Mouse (Mus musculus) embryonic facial prominence, embryonic 12.5 days (tissue): Measurements from ENCODE around the gene Prdm9. TPM values are rescaled to one million over a fixed set of nuclear protein-coding genes. Genes with fewer than 3 reads are reported as not detected.

Source experiments
- ATAC-seq: fragments of 200-750 bp; cut with Nextera tagmentation; 2 replicates; pipeline ENCODE4 v1.8.0; 2017; ENCODE audit not compliant: insufficient number of reproducible peaks, insufficient read depth, low FRiP score, low TSS enrichment
- H3K27ac ChIP-seq: fragments of 300-500 bp; sonication (generic); 2 replicates; pipeline ENCODE4 v1.5.1; 2016; ENCODE audit warnings: mild to moderate bottlenecking
- H3K27me3 ChIP-seq: fragments of 300-500 bp; sonication (generic); 2 replicates; pipeline ENCODE4 v1.6.1; 2016; ENCODE audit warnings: mild to moderate bottlenecking, moderate library complexity
- H3K36me3 ChIP-seq: fragments of 300-500 bp; sonication (generic); 2 replicates; pipeline ENCODE4 v1.6.1; 2016; ENCODE audit warnings: mild to moderate bottlenecking
- H3K4me1 ChIP-seq: fragments of 300-500 bp; sonication (generic); 2 replicates; pipeline ENCODE4 v1.6.1; 2016
- H3K4me2 ChIP-seq: fragments of 300-500 bp; sonication (generic); replicated peaks from 2 replicates; pipeline ENCODE4 v1.6.1; 2016; ENCODE audit warnings: mild to moderate bottlenecking, moderate library complexity
- H3K4me3 ChIP-seq: fragments of 300-500 bp; sonication (generic); 2 replicates; pipeline ENCODE4 v1.5.1; 2016; ENCODE audit warnings: mild to moderate bottlenecking
- H3K9ac ChIP-seq: fragments of 300-500 bp; sonication (generic); 2 replicates; pipeline ENCODE4 v1.6.1; 2016; ENCODE audit warnings: mild to moderate bottlenecking, moderate library complexity
- H3K9me3 ChIP-seq: fragments of 300-500 bp; sonication (generic); 2 replicates; pipeline ENCODE4 v1.6.1; 2016; ENCODE audit warnings: mild to moderate bottlenecking, moderate library complexity
- WGBS: fragments of 180-500 bp; shearing (Covaris S2); methylation state at CpG from one replicate; pipeline ENCODE4 v1.1.7; 2016; 5-methylcytosine and 5-hydroxymethylcytosine counted together
- polyA plus RNA-seq: library from polyadenylated mRNA; unstranded; fragments of >200 nt; fragmentation: Nextera tagmentation; extraction: Ambion mirVana; gene quantifications from 2 replicates; pipeline ENCODE4 v1.2.1, GENCODE M21; 2016

The Prdm9 gene
- polyA plus RNA-seq, result 1.7 and 2.1 TPM in 2 replicates

DNA sequence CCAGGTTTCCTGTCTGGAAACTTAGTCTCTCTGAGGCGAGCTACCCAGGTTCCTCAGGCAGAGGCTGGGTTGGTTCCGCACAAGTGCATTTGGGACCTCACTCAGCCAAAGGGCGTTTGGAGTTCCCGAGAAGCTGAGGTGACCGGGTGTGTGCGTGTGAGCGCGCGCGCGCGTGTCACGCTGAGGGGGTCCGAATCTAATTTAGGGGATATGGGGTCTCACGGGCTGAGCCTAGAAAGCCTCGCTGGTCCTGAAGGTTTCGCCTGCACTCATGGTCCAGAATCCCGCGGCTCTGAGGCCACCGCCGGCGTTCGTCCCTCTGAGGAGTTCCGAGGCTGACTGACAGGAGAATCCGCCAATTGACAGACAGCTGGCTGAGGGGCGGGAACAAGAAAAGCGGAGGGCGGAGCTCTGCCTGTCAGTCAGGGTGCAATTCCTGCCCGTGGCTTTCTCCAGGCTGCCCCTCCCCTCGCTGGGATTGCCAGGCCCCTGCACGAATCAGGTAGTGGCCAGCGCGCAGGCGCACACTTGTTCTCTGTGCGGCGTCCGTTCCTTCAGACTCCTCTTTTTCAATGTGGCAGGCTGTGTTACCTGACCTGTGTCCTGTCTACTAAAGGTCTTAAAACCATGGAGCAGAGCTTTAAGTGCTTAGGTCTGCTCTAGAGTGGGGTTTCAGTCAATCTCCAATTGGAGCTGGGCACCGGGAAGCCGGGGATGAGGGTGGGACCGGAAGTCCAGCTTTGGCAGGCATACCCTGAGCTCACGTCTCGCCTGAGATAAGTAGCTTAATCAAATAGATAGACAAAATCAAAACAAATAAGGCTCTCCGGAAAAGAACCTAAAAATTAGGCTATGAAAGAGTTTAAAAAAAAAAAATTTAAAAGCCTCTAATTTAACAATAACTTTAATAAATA, at the start of gene Prdm9:
Gene Prdm9, minus strand, starts transcription at position 341 of the 914 bp plus-strand sequence.
- H3K9ac ChIP-seq, result peak within 1 kb of the TSS; percentile 62
- ATAC-seq, result peak; percentile 99
- H3K27ac ChIP-seq, result peak within 1 kb of the TSS; percentile 93
- H3K4me1 ChIP-seq, result no peaks in the 10 kb centered on the region
- H3K4me2 ChIP-seq, result peak within 1 kb of the TSS; percentile 80
- H3K27me3 ChIP-seq, result no peaks in the 10 kb centered on the region
- no peaks in the 10 kb centered on the region for H3K9me3 ChIP-seq
- H3K4me3 ChIP-seq, result peak within 1 kb of the TSS; percentile 65
- H3K36me3 ChIP-seq, result no peaks in the 10 kb centered on the region
- under 1% methylated on average over 43 of the region's 43 CpGs for WGBS

DNA sequence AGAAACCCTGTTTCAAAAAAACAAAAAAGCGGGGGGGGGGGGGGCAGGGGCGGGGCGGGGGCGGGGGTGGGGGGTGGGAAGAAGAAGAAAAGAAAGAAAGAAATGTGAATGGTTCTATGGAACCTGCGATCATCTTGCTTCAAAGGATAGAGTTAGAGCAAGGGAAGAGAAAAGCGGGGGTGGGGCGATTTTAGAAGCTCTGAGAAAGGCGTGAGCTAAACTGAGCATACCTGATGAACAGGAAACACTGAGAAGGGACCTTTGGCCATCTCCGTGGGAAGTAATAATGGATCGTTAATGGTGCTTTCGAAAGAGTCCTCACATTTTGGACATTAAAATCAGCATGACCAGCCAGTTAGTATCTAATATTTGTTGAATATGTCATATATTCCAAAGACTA, 35.3 kb upstream of the Prdm9 start:
- WGBS, result 88% methylated on average over 7 of the region's 11 CpGs
- Histone ChIP-seq H3K36me3 (no peaks in the 10 kb centered on the region), H3K4me2 (no peak overlapping the region), H3K4me1 (no peaks in the 10 kb centered on the region), H3K9me3 (no peaks in the 10 kb centered on the region), H3K27ac (no peak overlapping the region), H3K9ac (no peak overlapping the region), H3K27me3 (no peaks in the 10 kb centered on the region), H3K4me3 (no peak overlapping the region)
- no peak for ATAC-seq

DNA sequence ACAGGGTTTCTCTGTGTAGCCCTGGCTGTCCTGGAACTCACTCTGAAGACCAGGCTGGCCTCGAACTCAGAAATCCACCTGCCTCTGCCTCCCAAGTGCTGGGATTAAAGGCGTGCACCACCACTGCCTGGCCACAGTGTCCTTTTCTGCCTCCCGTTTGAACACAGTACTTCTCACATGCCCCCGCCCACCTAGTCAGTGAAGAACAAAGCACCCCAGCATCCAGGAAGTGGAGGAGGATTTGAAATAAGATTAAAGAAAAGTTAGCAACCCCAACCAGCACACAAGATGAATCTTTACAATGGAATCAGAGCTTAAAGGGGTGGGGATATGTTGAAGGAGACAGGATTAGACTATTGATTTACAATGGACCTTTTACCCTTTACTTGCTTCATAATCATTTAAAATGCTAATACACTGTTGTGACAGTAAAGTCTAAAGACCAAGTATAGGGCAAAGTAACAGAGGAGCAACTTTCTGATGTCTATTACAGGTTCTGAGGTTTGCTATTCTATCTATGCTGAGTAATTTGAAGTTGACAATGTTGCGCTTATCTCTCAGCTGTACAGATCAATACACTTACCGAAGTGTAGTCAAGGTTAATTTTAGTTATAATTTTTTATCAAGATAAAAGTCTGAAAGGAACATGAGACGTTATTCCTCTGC, 27.2 kb upstream of the Prdm9 start:
- no peaks in the 10 kb centered on the region for H3K4me1 ChIP-seq
- H3K27ac ChIP-seq, result no peak overlapping the region
- no peak overlapping the region for H3K9ac ChIP-seq
- no peak overlapping the region for H3K4me2 ChIP-seq
- no peaks in the 10 kb centered on the region for H3K27me3 ChIP-seq
- no peaks in the 10 kb centered on the region for H3K36me3 ChIP-seq
- no peak overlapping the region for H3K4me3 ChIP-seq
- no peak for ATAC-seq
- H3K9me3 ChIP-seq, result no peaks in the 10 kb centered on the region
- WGBS, result 79% methylated on average over 7 of the region's 7 CpGs

DNA sequence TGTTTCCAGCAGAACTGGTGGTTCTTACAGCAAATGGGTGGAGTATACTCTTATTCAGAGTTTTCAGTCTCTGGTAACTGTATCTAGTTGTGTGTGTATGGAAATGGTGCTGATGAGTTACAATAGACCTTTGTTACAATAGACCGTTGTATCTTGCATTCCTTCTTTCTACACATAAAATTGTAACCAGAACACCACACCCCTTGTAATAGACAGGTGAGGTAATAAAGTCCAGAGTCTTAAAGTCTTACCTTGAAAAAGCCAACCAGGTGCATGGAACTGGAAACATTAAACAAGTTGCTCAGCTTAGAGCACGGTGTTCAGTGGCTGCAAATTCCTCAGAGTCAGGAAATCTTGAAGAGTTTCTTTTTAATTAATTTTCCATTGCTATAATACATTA, 24.0 kb upstream of the Prdm9 start:
- no peak for ATAC-seq
- H3K4me2 ChIP-seq, result no peak overlapping the region
- no peaks in the 10 kb centered on the region for H3K9me3 ChIP-seq
- no peak overlapping the region for H3K4me3 ChIP-seq
- no peaks in the 10 kb centered on the region for H3K36me3 ChIP-seq
- H3K4me1 ChIP-seq, result no peaks in the 10 kb centered on the region
- H3K9ac ChIP-seq, result no peak overlapping the region
- H3K27ac ChIP-seq, result no peak overlapping the region
- no peaks in the 10 kb centered on the region for H3K27me3 ChIP-seq
- WGBS, result 77% methylated on average over 2 of the region's 2 CpGs

DNA sequence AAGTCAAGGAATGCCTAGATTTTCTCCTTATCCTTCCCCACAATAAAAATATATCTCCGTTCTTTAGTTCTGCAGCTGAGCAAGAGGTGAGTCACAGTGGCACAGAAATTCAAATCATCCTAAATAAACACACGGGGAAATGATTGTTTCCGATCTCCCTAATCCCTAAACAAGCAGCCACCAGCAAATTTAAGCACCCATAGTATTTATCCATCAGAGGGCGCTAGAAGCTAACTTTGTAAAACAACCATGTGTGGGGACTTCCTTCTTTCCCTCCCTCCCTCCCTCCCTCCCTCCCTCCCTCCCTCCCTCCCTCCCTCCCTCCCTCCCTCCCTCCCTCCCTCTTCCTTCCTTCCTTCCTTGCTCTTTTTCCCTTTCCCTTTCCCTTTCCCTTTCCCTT, 21.5 kb upstream of the Prdm9 start:
- H3K4me3 ChIP-seq, result no peak overlapping the region
- WGBS, result 41% methylated on average over 4 of the region's 4 CpGs
- no peak for ATAC-seq
- no peak overlapping the region for H3K4me2 ChIP-seq
- no peaks in the 10 kb centered on the region for H3K36me3 ChIP-seq
- no peaks in the 10 kb centered on the region for H3K27me3 ChIP-seq
- H3K9ac ChIP-seq, result no peak overlapping the region
- no peaks in the 10 kb centered on the region for H3K4me1 ChIP-seq
- H3K9me3 ChIP-seq, result no peaks in the 10 kb centered on the region
- no peak overlapping the region for H3K27ac ChIP-seq

DNA sequence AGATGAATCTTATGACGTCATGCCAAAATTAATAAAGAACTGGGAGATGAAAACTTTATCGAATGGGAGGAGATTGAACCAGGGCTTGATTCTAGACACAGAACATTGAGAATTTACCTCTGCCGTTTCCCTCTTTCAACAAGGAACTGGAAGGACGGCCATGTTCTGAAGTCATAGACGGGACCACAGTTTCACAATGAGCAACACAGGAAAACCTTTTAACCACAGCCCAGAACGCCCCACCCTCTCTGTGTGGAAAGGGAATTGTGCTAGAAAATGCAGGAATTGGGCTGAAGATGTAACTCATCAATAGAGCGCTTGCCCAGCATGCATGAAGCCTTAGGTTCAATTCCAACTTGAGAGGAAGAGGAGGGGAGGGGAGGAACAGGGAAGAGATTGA, 18.9 kb upstream of the Prdm9 start:
- Histone ChIP-seq H3K27me3 (peaks cover 6% of the 10 kb centered on the region), H3K27ac (no peak overlapping the region), H3K9ac (no peak overlapping the region), H3K9me3 (no peaks in the 10 kb centered on the region), H3K36me3 (no peaks in the 10 kb centered on the region), H3K4me1 (no peaks in the 10 kb centered on the region), H3K4me2 (no peak overlapping the region), H3K4me3 (no peak overlapping the region)
- 80% methylated on average over 7 of the region's 7 CpGs for WGBS
- ATAC-seq, result no peak

DNA sequence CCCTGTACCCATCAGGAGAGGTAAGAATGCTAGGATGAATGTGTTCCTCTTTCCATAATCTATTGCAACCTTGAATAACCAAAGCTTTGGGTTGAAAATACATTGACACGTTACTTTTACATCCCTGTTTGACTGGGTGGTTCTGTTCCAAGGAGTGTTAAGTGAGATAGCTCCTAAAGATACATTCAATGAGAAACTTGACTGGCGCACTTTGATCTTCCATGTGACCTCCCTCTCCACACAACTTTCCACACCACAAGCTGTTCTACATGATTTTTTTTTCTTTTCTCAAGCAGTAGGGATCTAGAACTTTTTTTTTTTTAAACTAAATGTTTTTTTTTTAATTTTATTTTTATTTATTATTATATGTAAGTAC, 15.9 kb upstream of the Prdm9 start:
- Histone ChIP-seq H3K9ac (no peak overlapping the region), H3K27ac (no peak overlapping the region), H3K4me3 (no peak overlapping the region), H3K36me3 (no peaks in the 10 kb centered on the region), H3K4me2 (no peak overlapping the region), H3K27me3 (peaks cover 24% of the 10 kb centered on the region), H3K4me1 (no peaks in the 10 kb centered on the region), H3K9me3 (no peaks in the 10 kb centered on the region)
- 90% methylated on average over 2 of the region's 2 CpGs for WGBS
- no peak for ATAC-seq

DNA sequence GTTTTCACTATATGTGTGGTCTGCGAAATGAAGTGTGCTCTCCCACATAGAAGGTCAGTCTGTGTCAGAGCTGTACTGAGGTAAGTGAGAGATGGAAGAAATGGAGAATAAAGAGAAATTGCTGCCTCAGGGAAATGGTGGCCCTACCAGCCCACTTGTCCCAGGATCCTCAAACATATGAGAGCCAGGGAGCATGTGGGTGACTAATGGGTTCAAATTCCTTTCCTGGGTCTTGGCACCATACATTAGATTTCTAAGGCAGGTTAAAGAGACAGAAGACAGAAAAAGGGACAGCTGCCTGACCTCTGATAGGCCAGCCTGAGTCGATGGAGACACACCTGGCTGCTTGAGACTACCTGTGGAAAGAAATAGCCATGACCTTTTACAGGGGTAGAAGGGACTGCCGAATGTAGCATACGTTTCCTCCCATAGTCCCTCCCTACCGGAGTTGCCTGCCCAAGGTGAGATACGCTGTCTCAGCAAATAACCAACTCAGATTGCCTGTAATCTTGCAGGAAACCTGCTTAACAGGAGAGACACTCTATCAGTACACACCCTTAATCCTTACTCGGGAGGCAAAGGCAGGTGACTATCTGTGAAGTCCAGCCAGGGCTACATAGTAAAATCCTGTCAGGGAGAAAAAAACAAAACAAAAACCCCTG, 15.4 kb upstream of the Prdm9 start:
- H3K4me3 ChIP-seq, result no peak overlapping the region
- WGBS, result 84% methylated on average over 7 of the region's 7 CpGs
- no peak for ATAC-seq
- no peaks in the 10 kb centered on the region for H3K9me3 ChIP-seq
- no peaks in the 10 kb centered on the region for H3K36me3 ChIP-seq
- H3K27me3 ChIP-seq, result peaks cover 25% of the 10 kb centered on the region
- no peak overlapping the region for H3K9ac ChIP-seq
- no peak overlapping the region for H3K27ac ChIP-seq
- H3K4me1 ChIP-seq, result no peaks in the 10 kb centered on the region
- H3K4me2 ChIP-seq, result no peak overlapping the region

DNA sequence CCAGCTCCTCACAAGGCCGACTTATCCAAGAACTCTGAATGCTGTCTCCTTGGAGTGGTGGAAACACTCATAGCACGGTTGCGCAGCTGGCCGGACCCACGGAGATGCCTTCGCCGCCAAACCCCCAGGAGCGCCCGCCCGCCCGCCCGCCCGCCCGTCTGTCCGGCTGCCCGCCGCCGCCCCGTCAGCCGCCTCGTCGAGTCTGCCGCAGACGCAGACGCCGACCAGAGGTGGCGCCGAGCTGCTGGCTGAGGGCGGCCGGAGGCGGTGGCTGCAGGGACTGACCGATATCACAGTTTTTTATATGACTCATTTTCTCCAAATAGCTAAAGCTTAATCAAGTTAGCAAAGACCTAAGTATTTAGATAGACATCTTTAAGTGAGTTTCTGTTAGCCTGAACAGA, 13.1 kb upstream of the Prdm9 start:
- peaks cover 25% of the 10 kb centered on the region for H3K27me3 ChIP-seq
- H3K9ac ChIP-seq, result peak overlapping the region; percentile 30; the same call in 1 of the 2 replicates
- no peaks in the 10 kb centered on the region for H3K36me3 ChIP-seq
- peak overlapping the region; percentile 53 for H3K4me2 ChIP-seq
- H3K27ac ChIP-seq, result no peak overlapping the region
- H3K4me1 ChIP-seq, result no peaks in the 10 kb centered on the region
- H3K9me3 ChIP-seq, result no peaks in the 10 kb centered on the region
- under 1% methylated on average over 29 of the region's 32 CpGs for WGBS
- H3K4me3 ChIP-seq, result peak overlapping the region; percentile 33
- ATAC-seq, result no peak

DNA sequence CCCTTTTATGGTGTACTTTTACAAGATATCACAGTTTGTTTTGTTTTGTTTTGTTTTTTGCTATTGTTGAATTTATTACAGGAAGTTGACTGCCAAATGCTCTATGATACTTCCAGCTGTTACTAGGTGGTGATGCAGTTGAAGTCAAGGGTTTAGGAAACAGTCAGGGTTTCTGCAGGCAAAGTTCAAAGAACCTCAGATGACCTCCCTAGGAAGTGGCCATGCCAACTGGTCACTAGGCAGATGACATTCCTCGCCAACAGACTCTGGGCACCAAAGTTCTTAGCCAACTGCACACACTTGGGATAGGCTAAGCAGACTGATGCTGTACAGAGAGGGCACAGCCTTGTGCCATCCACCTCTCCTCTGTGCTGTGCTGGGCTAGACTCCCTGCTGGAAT, 10.9 kb upstream of the Prdm9 start:
- 60% methylated on average over 1 of the region's 1 CpGs for WGBS

DNA sequence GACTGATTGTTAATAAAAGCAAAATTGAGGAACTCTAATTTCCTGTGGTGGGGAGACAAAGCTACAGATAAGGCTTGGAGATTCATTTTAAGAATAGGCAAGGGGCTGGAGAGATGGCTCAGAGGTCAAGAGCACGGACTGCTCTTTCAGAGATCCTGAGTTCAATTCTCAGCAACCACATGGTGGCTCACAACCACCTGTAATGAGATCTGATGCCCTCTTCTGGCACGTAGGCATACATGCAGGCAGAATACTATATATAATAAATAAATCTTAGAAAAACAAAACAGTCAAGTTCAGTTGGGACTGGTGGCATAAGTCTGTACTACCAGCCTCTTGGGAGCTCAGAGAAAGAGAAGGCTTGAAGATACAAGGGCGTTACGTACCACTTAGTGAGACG, 2.8 kb upstream of the Prdm9 start:
- Histone ChIP-seq H3K9ac (no peak overlapping the region), H3K36me3 (no peaks in the 10 kb centered on the region), H3K27me3 (no peaks in the 10 kb centered on the region), H3K4me1 (no peaks in the 10 kb centered on the region), H3K4me2 (no peak overlapping the region), H3K4me3 (no peak overlapping the region), H3K9me3 (no peaks in the 10 kb centered on the region), H3K27ac (no peak overlapping the region)
- ATAC-seq, result no peak
- 67% methylated on average over 5 of the region's 5 CpGs for WGBS

More for the DNA sequence above, 10.9 kb upstream of the Prdm9 start:
- Histone ChIP-seq H3K4me3 (no peak overlapping the region), H3K27me3 (peaks cover 25% of the 10 kb centered on the region), H3K9ac (no peak overlapping the region), H3K4me1 (no peaks in the 10 kb centered on the region), H3K27ac (no peak overlapping the region), H3K9me3 (no peaks in the 10 kb centered on the region), H3K36me3 (no peaks in the 10 kb centered on the region), H3K4me2 (no peak overlapping the region)
- no peak for ATAC-seq

DNA sequence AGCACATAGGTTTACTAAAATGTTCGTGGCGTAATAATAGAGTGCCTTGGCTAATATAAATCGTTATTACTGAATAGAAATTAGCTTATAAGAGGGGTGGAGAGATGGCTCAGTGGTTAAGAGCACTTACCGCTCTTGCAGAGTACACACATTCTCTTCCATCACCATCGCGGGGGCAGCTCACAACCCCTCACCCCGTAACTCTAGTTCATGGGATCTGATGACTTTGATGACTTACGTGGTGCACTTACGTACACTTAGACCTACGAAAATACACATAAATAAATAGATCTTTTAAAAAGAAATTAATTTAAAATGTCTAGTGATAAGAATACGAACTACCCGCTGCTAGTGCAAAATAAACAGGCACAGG, 760 bp upstream of the Prdm9 start:
- no peaks in the 10 kb centered on the region for H3K27me3 ChIP-seq
- H3K27ac ChIP-seq, result no peak overlapping the region
- no peaks in the 10 kb centered on the region for H3K9me3 ChIP-seq
- H3K4me3 ChIP-seq, result peak overlapping the region; percentile 65
- no peak for ATAC-seq
- H3K4me2 ChIP-seq, result peak overlapping the region; percentile 80
- no peak overlapping the region for H3K9ac ChIP-seq
- 45% methylated on average over 12 of the region's 12 CpGs for WGBS
- H3K36me3 ChIP-seq, result no peaks in the 10 kb centered on the region
- no peaks in the 10 kb centered on the region for H3K4me1 ChIP-seq
